Mouse (Mus musculus) thymus, adult 2 months (tissue): ENCODE results near the gene Ggt6. TPM values are rescaled to one million over a fixed set of nuclear protein-coding genes. Genes with fewer than 3 reads are reported as not detected.

Experiments used
- DNase-seq: peaks from one replicate; pipeline ENCODE4 v3.0.0; 2021
- H3K27ac ChIP-seq: fragments of 200-500 bp; 2 replicates; pipeline ENCODE4 v1.5.1; 2012; ENCODE audit warnings: low read length, control low read depth; ENCODE audit not compliant: control insufficient read depth, insufficient read depth
- H3K27me3 ChIP-seq: fragments of 200-500 bp; 2 replicates; pipeline ENCODE4 v1.6.1; 2012; ENCODE audit warnings: mild to moderate bottlenecking, low read length, moderate library complexity, mixed read lengths; ENCODE audit not compliant: control insufficient read depth, insufficient read depth
- H3K36me3 ChIP-seq: fragments of 200-500 bp; 2 replicates; pipeline ENCODE4 v1.6.1; 2012; ENCODE audit warnings: mild to moderate bottlenecking, low read length, moderate library complexity; ENCODE audit not compliant: control insufficient read depth, insufficient read depth
- H3K4me1 ChIP-seq: fragments of 200-500 bp; replicated peaks from 2 replicates; pipeline ENCODE4 v1.6.1; 2012; ENCODE audit warnings: low read length; ENCODE audit not compliant: control insufficient read depth, insufficient read depth
- H3K4me3 ChIP-seq: fragments of 200-500 bp; 2 replicates; pipeline ENCODE4 v1.5.1; 2012; ENCODE audit warnings: mild to moderate bottlenecking, low read length, control low read depth, moderate library complexity; ENCODE audit not compliant: control insufficient read depth, insufficient read depth
- CTCF ChIP-seq: fragments of 200-500 bp; IDR thresholded peaks from 2 replicates; pipeline ENCODE4 v1.5.1; 2012; ENCODE audit warnings: mild to moderate bottlenecking, control low read depth, low read length, moderate library complexity, borderline replicate concordance; ENCODE audit not compliant: control insufficient read depth, poor library complexity, insufficient read depth; ENCODE audit errors: extremely low read depth
- POLR2A ChIP-seq: fragments of 200-500 bp; IDR thresholded peaks from 2 replicates; pipeline ENCODE4 v1.6.1; 2012; ENCODE audit warnings: mild to moderate bottlenecking, low read length, control low read depth, moderate library complexity; ENCODE audit not compliant: control insufficient read depth, poor library complexity, insufficient read depth; ENCODE audit errors: extremely low read depth
- WGBS: fragments of 180-500 bp; shearing (Covaris S2); methylation state at CpG from one replicate; pipeline ENCODE4 v1.1.7; 2018; 5-methylcytosine and 5-hydroxymethylcytosine counted together
- polyA plus RNA-seq: library from polyadenylated mRNA; depleted of rRNA; stranded (reverse); fragments of >200 nt; gene quantifications from 2 replicates; pipeline ENCODE4 v1.2.3, GENCODE M21; 2012

The Ggt6 gene
- polyA plus RNA-seq, 1 experiment = 4.3 TPM

GRCm38 (mm10) chr11:72394694-72395093, 40.6 kb upstream of the Ggt6 start:
- Histone ChIP-seq H3K27me3 (no peaks in the 10 kb centered on the region), H3K4me1 (no peaks in the 10 kb centered on the region), H3K27ac (no peak overlapping the region), H3K36me3 (no peaks in the 10 kb centered on the region), H3K4me3 (no peak overlapping the region)
- TF ChIP-seq CTCF (no peak), POLR2A (no peak)
- WGBS = 56% methylated on average over 2 of the region's 2 CpGs
- no peak for DNase-seq

GRCm38 (mm10) chr11:72395652-72396051, 39.7 kb upstream of the Ggt6 start:
- WGBS = 93% methylated on average over 6 of the region's 6 CpGs
- TF ChIP-seq POLR2A = no peak
- Histone ChIP-seq H3K4me1 (no peaks in the 10 kb centered on the region), H3K36me3 (no peaks in the 10 kb centered on the region), H3K27ac (no peak overlapping the region), H3K4me3 (no peak overlapping the region), H3K27me3 (no peaks in the 10 kb centered on the region)
- DNase-seq = no peak

GRCm38 (mm10) chr11:72396621-72397020, 38.7 kb upstream of the Ggt6 start:
- Histone ChIP-seq H3K36me3 (no peaks in the 10 kb centered on the region), H3K4me3 (no peak overlapping the region), H3K4me1 (no peaks in the 10 kb centered on the region), H3K27ac (no peak overlapping the region), H3K27me3 (no peaks in the 10 kb centered on the region)
- no peak for TF ChIP-seq CTCF
- TF ChIP-seq POLR2A = no peak
- 94% methylated on average over 7 of the region's 7 CpGs for WGBS
- no peak for DNase-seq

GRCm38 (mm10) chr11:72397072-72397471, 38.3 kb upstream of the Ggt6 start:
- H3K27me3 ChIP-seq = no peaks in the 10 kb centered on the region
- H3K4me1 ChIP-seq = no peaks in the 10 kb centered on the region
- no peak for DNase-seq
- TF ChIP-seq POLR2A (no peak), CTCF (no peak)
- H3K27ac ChIP-seq = no peak overlapping the region
- no peaks in the 10 kb centered on the region for H3K36me3 ChIP-seq
- 88% methylated on average over 10 of the region's 10 CpGs for WGBS
- no peak overlapping the region for H3K4me3 ChIP-seq

GRCm38 (mm10) chr11:72397811-72398525, 37.4 kb upstream of the Ggt6 start:
- 90% methylated on average over 8 of the region's 8 CpGs for WGBS
- no peak overlapping the region for H3K4me3 ChIP-seq
- H3K27me3 ChIP-seq = no peaks in the 10 kb centered on the region
- DNase-seq = no peak
- no peaks in the 10 kb centered on the region for H3K36me3 ChIP-seq
- TF ChIP-seq POLR2A = no peak
- no peak for TF ChIP-seq CTCF
- H3K4me1 ChIP-seq = no peaks in the 10 kb centered on the region
- H3K27ac ChIP-seq = no peak overlapping the region

- TF ChIP-seq POLR2A (no peak), CTCF (no peak)
- H3K4me1 ChIP-seq = no peaks in the 10 kb centered on the region
- no peak overlapping the region for H3K4me3 ChIP-seq
- WGBS = 96% methylated on average over 12 of the region's 12 CpGs
- DNase-seq = no peak
- no peaks in the 10 kb centered on the region for H3K27me3 ChIP-seq
- no peak overlapping the region for H3K27ac ChIP-seq
- H3K36me3 ChIP-seq = no peaks in the 10 kb centered on the region
Measured at GRCm38 (mm10) chr11:72401068-72401467, 34.3 kb upstream of the Ggt6 start.

- 89% methylated on average over 5 of the region's 5 CpGs for WGBS
- Histone ChIP-seq H3K4me1 (no peaks in the 10 kb centered on the region), H3K27me3 (no peaks in the 10 kb centered on the region), H3K36me3 (no peaks in the 10 kb centered on the region), H3K4me3 (no peak overlapping the region), H3K27ac (no peak overlapping the region)
- no peak for DNase-seq
- TF ChIP-seq POLR2A (no peak), CTCF (no peak)
Measured at GRCm38 (mm10) chr11:72402017-72402416, 33.3 kb upstream of the Ggt6 start.

GRCm38 (mm10) chr11:72402969-72403368, 32.4 kb upstream of the Ggt6 start:
- TF ChIP-seq POLR2A (no peak), CTCF (no peak)
- Histone ChIP-seq H3K36me3 (no peaks in the 10 kb centered on the region), H3K27ac (no peak overlapping the region), H3K27me3 (no peaks in the 10 kb centered on the region), H3K4me3 (no peak overlapping the region), H3K4me1 (no peaks in the 10 kb centered on the region)
- no peak for DNase-seq
- WGBS = 93% methylated on average over 12 of the region's 12 CpGs
